Mouse (Mus musculus) spleen, adult 2 months (tissue): ENCODE results near the gene Tuft1.
"Not testable (repeated sequence)": the region's sequence is repeated elsewhere in the genome, so short reads cannot be mapped to it uniquely, and the experiment has no call there.

Experiments used
- CTCF ChIP-seq: fragments of 200-500 bp; IDR thresholded peaks from 2 replicates; pipeline ENCODE4 v1.5.1; 2011; ENCODE audit warnings: mild to moderate bottlenecking, inconsistent platforms; ENCODE audit not compliant: insufficient read depth, insufficient read length, insufficient replicate concordance; ENCODE audit errors: extremely low read depth
- POLR2A ChIP-seq: fragments of 200-500 bp; IDR thresholded peaks from 2 replicates; pipeline ENCODE4 v1.6.1; 2011; ENCODE audit warnings: low read depth, low read length, inconsistent platforms

GRCm38 (mm10) chr3:94693874-94694273, 35.2 kb upstream of the Tuft1 start:
- TF ChIP-seq CTCF, POLR2A: not testable (repeated sequence)
